Mouse (Mus musculus) brain, embryonic 14.5 days (tissue): ENCODE measurements around the gene Rheb.

Source experiments
- CTCF ChIP-seq: fragments of 200-500 bp; IDR thresholded peaks from 2 replicates; pipeline ENCODE4 v1.5.1; 2012; ENCODE audit warnings: inconsistent platforms, mild to moderate bottlenecking, moderate library complexity, borderline replicate concordance; ENCODE audit not compliant: insufficient read depth, insufficient read length; ENCODE audit errors: extremely low read depth
- POLR2A ChIP-seq: fragments of 200-500 bp; IDR thresholded peaks from 2 replicates; pipeline ENCODE4 v1.6.1; 2012; ENCODE audit warnings: mild to moderate bottlenecking, inconsistent platforms, borderline replicate concordance; ENCODE audit not compliant: poor library complexity, insufficient read depth, insufficient read length, severe bottlenecking; ENCODE audit errors: extremely low read depth

GRCm38 (mm10) chr5:24805222-24805621 is 37.2 kb downstream of the Rheb start:
- TF ChIP-seq CTCF = no peak
- no peak for TF ChIP-seq POLR2A
